Mouse (Mus musculus): ENCODE data around the gene Vav2.

DNA sequence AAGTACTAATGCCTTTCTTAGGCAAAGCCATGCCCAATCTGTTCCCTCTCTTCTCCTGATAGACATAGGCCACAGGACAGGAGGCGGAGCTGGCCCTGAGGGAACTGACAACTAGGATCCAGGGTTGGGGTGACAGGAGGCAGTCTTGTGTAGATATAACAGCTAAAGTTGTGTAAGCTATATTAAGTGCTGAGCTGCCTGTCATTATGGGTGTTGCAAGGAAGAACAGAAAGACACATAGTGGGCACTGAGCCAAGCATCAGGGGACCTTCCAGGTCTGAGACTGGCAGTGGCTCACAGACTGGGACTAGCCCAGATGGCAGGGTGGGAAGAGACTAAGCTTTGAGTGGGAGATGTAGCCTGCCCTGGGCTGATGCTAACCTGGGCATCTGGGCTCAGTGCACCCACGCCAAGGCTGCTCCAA, 208.7 kb downstream of the Vav2 start:
- TF ChIP-seq CTCF (IDR thresholded peaks at IDR 0.05; ENCODE audit: insufficient read depth, low read length) (no peak), POLR2A (IDR thresholded peaks at IDR 0.05; ENCODE audit: borderline replicate concordance, extremely low read depth, low read depth, low read length) (no peak)
